Mouse (Mus musculus): ENCODE measurements at regions not wholly inside any gene's neighbourhood (a gene's known extent, or its start where the extent isn't known, plus 50 kb on each side); places are given as distances from the start of the nearest gene placed in this dataset.

DNA sequence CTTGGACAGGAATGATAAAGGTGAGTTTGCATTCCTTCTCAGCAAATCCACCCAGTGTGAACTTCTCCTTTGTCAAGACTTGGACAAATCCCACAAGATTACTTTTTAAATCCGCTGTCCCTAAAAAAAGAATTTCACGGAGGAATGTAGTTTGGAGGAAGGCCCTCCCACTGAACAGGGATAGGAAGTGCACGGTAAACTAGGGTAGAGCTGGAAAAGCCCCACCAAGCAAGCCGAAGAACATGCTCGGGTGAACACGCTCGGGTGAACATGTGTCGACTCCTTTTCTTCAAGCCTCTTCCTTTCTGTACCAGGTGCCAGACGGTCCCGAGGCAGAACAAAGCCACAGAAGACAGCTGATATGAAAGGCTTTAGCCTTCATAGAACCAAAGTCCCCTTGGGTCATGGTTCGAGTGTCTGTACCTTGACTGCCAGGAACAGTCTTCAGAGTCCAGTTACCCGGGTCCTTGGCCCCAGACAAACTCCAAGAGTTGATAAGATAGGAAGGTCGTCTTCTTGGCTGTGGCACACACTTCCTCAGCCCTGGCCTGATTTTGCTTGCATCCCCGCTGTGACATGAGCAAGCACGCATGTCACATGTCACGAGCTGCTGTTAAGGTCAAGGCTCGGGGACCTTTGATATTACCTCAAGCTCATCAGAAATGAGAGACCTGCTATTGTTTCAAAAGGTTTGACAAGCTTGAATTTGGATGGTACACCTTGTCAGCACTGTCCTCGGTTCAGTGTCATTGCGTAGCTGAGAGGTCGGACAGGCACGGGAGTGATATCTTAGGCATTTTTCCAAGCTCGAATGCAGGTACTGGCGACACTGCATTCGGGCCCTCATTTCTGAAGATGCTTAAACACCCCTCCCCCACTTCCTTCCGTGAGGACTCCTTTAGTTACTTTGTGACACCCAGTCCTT lies 51.5 kb upstream of the Ryk start:
- DNase-seq = no peak

DNA sequence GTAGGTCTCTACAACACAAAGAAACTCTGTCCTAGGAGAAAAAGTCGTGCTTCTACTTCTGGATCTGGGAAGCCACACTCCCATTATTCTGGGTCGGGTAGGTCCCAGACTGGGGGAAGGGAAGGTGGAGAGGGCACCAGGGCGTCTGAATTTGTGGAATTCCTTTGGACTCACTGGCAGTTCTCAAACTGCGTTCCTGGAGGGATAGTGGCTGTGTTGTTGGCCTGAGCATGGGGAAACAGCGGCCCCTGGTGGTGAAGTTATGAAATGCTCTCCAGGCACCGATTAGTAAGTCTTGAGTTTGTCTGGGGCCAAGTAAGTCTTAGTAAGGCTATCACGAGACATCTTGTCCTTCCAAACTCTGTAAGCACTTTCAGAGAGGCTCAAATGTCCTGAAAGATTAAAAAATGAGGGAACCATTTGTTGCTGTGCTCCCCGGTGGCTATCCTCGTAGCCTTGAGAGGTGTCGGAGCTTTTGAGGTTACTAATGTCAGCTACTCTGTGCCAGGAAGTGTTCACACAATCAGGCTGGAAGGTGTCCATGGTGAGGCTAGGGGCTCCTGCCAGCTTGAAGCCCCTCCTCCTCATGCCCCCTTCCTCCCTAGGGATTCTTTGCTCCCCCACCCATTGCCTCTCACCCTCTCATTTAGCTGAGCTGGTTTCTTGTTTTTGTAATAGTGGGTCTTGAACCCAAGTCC lies 50.2 kb upstream of the Ryk start:
- peak; percentile 81 for DNase-seq
